Mouse (Mus musculus) limb, embryonic 12.5 days (tissue): ENCODE results near the gene Rab25. TPM values are rescaled to one million over a fixed set of nuclear protein-coding genes. Genes with fewer than 3 reads are reported as not detected.

ENCODE experiments used
- ATAC-seq: fragments of 200-750 bp; cut with Nextera tagmentation; 2 replicates; pipeline ENCODE4 v1.8.0; 2017; ENCODE audit warnings: low read depth, moderate TSS enrichment; ENCODE audit not compliant: insufficient number of reproducible peaks, insufficient read depth, low FRiP score, low TSS enrichment
- H3K27ac ChIP-seq: fragments of 300-500 bp; sonication (generic); 2 replicates; pipeline ENCODE4 v1.5.1; 2016; ENCODE audit warnings: mild to moderate bottlenecking, moderate library complexity
- H3K27me3 ChIP-seq: fragments of 300-500 bp; sonication (generic); 2 replicates; pipeline ENCODE4 v1.6.1; 2016; ENCODE audit warnings: mild to moderate bottlenecking, moderate library complexity
- H3K36me3 ChIP-seq: fragments of 300-500 bp; sonication (generic); 2 replicates; pipeline ENCODE4 v1.6.1; 2016; ENCODE audit warnings: mild to moderate bottlenecking, moderate library complexity
- H3K4me1 ChIP-seq: fragments of 300-500 bp; sonication (generic); replicated peaks from 2 replicates; pipeline ENCODE4 v1.6.1; 2016
- H3K4me2 ChIP-seq: fragments of 300-500 bp; sonication (generic); 2 replicates; pipeline ENCODE4 v1.6.1; 2016; ENCODE audit warnings: mild to moderate bottlenecking, moderate library complexity
- H3K4me3 ChIP-seq: fragments of 300-500 bp; sonication (generic); replicated peaks from 2 replicates; pipeline ENCODE4 v1.5.1; 2016; ENCODE audit warnings: mild to moderate bottlenecking
- H3K9ac ChIP-seq: fragments of 300-500 bp; sonication (generic); replicated peaks from 2 replicates; pipeline ENCODE4 v1.6.1; 2016; ENCODE audit warnings: mild to moderate bottlenecking, moderate library complexity
- H3K9me3 ChIP-seq: fragments of 300-500 bp; sonication (generic); 2 replicates; pipeline ENCODE4 v1.6.1; 2016; ENCODE audit warnings: mild to moderate bottlenecking, moderate library complexity
- WGBS: fragments of 180-500 bp; shearing (Covaris S2); methylation state at CpG from one replicate; pipeline ENCODE4 v1.1.7; 2016; 5-methylcytosine and 5-hydroxymethylcytosine counted together
- polyA plus RNA-seq: library from polyadenylated mRNA; unstranded; fragments of >200 nt; fragmentation: Nextera tagmentation; extraction: Ambion mirVana; gene quantifications from 2 replicates; pipeline ENCODE4 v1.2.1, GENCODE M21; 2016

The Rab25 gene
- polyA plus RNA-seq, 1 experiment from 2014 or later, result 2.6 TPM

DNA sequence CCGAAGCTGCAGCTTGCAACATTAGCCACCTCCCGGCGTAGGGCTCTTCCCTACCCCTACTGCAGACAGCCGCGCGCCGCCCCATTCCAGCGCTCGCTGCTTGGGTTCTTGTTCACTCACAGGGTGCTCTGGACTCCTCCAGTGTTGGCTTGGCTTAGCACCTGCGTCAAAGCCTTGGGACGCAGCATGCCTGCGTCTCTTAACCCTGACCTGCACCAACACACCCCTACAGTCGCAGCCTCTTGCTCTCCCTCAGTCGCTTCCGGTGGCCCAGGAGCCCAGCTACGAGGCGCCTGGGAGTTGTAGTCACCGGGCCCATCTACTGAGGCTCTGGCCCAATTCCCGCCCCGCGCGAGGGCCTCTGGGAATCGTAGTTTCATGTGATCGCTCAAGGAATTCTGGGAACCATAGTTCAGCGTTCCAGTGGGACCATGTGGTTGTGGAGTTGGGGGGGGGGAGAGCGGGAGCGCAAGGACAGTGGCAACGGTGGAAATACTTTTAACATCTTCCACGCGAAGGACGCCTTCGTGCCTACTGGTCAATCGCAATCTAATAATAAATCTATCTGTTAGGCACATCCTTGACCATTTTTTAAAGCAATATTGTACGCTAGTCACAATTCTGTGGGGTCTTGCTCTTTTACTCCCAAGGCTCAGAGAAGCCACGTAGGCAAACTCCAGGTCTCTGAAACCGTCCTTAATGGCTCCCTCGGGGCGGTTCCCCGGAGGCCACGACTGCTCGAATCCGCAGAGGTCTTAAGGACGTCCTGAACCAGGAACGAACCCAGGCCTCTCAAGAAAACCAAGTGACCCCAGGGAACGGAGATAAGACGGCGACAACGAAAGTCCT is 4.8 kb upstream of the Rab25 start, which contains the start of gene Lamtor2:
Gene Lamtor2 (minus strand): TSS at position 399 of the 849 bp plus-strand sequence.
- peak within 1 kb of the TSS; percentile 86 for H3K9ac ChIP-seq
- peak within 1 kb of the TSS; percentile 71 for H3K4me2 ChIP-seq
- H3K27ac ChIP-seq, result peak within 1 kb of the TSS; percentile 95
- H3K4me3 ChIP-seq, result peak within 1 kb of the TSS; percentile 86
- H3K4me1 ChIP-seq, result peaks cover 22% of the 10 kb centered on the region
- peak; percentile 90 for ATAC-seq
- under 1% methylated on average over 48 of the region's 48 CpGs for WGBS
- H3K27me3 ChIP-seq, result no peaks in the 10 kb centered on the region
- H3K9me3 ChIP-seq, result no peaks in the 10 kb centered on the region
- H3K36me3 ChIP-seq, result peaks cover 26% of the 10 kb centered on the region

DNA sequence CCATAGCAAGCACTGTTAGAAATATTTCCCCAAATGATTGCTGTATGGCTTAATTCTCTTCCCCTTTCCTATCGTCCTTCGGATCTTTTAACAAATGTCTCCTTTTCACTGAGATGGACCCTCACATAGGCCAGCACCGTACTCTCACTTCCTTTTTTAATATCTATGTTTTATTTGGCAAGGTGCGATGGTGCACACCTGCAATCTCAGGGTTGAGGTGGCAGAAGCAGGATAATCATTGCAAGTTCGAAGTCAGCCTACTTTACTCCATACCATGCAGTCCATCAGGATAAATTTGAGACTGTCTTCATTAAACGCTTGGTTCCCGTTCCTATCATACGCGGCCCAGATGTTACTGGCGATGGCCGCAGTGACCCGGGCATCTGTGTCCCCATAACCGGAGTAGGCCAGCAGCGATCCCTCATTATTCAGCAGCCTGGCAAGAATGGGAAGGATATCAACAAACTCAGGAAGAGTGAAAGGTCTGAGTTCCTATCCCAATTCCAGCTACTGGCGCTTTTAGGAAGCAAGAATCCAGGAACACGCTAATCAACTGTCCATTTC is 4.1 kb upstream of the Rab25 start:
- peak overlapping the region; percentile 60 for H3K9ac ChIP-seq
- H3K4me1 ChIP-seq, result peaks cover 22% of the 10 kb centered on the region
- peak overlapping the region; percentile 71 for H3K4me2 ChIP-seq
- WGBS, result 24% methylated on average over 16 of the region's 16 CpGs
- no peaks in the 10 kb centered on the region for H3K27me3 ChIP-seq
- H3K36me3 ChIP-seq, result peaks cover 19% of the 10 kb centered on the region
- no peak for ATAC-seq
- H3K4me3 ChIP-seq, result peak overlapping the region; percentile 86
- peak overlapping the region; percentile 74 for H3K27ac ChIP-seq
- no peaks in the 10 kb centered on the region for H3K9me3 ChIP-seq

DNA sequence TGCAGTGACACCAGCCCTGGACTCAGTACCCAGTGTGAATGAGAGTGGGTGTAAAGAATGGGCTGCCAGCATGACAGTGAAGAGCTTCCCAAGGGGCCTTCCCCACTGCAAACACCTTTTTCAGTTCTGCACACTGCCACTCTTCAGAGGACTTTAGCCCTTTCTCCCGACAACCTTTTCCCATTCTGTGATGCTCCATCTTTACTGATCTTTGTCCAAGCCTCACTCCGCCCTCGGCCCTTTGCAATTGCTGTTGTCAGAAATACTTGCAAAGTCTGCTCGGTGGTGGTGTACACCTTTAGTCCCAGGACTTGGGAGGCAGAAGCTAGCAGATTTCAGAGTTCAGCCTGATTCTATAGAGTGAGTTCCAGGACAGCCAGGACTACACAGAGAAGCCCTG is 3.5 kb upstream of the Rab25 start:
- 0 out of 2 replicates have a peak overlapping the region, but pooled peaks have one; percentile 17 for H3K27ac ChIP-seq
- H3K4me2 ChIP-seq, result peak overlapping the region; percentile 71
- no peaks in the 10 kb centered on the region for H3K9me3 ChIP-seq
- H3K9ac ChIP-seq, result peak overlapping the region; percentile 60; the same call in 1 of the 2 replicates
- no peak for ATAC-seq
- WGBS, result 90% methylated on average over 4 of the region's 4 CpGs
- peaks cover 13% of the 10 kb centered on the region for H3K36me3 ChIP-seq
- H3K4me1 ChIP-seq, result peaks cover 22% of the 10 kb centered on the region
- no peaks in the 10 kb centered on the region for H3K27me3 ChIP-seq
- peak overlapping the region; percentile 86 for H3K4me3 ChIP-seq

DNA sequence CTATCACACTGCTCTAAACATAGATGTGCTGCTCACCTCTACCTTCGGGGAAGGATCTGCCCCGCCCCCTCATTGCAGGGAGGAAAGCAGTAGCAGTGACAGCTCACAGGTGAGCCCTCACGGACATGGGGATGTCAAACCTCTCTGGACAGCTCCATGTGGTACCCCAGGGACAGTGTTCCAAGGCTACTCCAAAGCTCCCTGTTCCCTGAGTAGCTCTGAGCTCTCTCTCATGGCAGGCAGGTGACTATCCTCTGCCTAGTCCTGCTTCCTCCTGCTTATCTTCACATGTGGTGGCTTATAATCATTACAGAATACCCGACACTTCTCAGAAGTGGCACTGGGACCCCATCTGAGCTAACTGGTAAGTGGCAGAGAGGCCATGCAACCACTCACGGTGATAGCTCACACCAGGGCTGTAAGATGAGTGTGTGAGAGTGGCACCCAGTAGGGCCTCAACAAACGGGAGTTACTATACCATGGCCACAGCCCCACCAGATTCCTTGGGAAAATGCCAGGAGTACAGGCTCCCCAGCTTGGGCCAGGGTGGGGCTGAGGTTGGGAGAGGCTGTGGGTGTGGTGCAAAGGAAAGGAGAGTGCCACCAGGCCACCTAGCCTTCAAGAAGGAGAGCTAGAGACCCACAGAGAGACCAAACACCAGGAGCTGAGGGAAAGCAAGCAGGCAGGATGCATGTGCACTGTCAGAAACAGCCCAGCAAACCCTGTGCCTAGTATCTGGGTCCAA is 1.3 kb downstream of the Rab25 start:
- WGBS, result 72% methylated on average over 6 of the region's 6 CpGs
- H3K27me3 ChIP-seq, result no peaks in the 10 kb centered on the region
- no peak overlapping the region for H3K4me3 ChIP-seq
- H3K4me2 ChIP-seq, result no peak overlapping the region
- H3K4me1 ChIP-seq, result peaks cover 15% of the 10 kb centered on the region
- ATAC-seq, result no peak
- no peak overlapping the region for H3K9ac ChIP-seq
- H3K27ac ChIP-seq, result no peak overlapping the region
- no peaks in the 10 kb centered on the region for H3K36me3 ChIP-seq
- H3K9me3 ChIP-seq, result no peaks in the 10 kb centered on the region

DNA sequence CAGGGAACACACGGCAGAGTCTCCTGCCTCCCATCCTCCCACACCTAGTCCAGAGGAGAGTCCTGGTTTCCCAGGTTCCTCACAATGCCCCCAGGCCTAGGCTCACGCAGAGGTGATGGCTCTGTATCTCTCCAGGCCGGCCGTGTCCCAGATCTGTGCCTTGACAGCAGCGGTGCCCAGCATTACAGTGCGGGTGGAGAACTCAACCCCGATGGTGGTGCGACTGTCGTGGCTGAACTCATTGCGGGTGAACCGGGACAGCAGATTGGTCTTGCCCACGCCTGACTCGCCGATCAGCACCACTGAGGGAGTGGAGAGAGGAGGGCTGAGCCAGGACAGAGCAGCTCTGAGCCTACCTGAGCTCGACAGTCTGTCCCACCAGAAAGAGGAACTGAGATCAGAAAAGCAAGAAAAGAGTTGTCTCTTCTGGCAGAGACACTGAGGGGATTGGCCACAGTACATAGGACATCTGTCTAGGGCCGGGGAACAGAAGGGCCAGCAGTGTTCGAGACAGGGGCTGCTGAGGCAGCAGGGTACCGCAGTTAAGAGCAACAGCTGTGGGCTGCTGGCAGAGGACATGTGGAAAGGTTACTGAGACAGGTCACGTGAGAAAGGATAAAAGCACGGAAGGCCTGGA is 3.0 kb downstream of the Rab25 start:
- 52% methylated on average over 20 of the region's 20 CpGs for WGBS
- ATAC-seq, result no peak
- H3K27ac ChIP-seq, result peak overlapping the region; percentile 5; the same call in 1 of the 2 replicates
- no peak overlapping the region; the same call in 1 of the 2 replicates for H3K9ac ChIP-seq
- no peak overlapping the region for H3K4me2 ChIP-seq
- peaks cover 10% of the 10 kb centered on the region for H3K4me1 ChIP-seq
- H3K9me3 ChIP-seq, result no peaks in the 10 kb centered on the region
- H3K36me3 ChIP-seq, result peaks cover 18% of the 10 kb centered on the region
- H3K27me3 ChIP-seq, result no peaks in the 10 kb centered on the region
- no peak overlapping the region for H3K4me3 ChIP-seq

DNA sequence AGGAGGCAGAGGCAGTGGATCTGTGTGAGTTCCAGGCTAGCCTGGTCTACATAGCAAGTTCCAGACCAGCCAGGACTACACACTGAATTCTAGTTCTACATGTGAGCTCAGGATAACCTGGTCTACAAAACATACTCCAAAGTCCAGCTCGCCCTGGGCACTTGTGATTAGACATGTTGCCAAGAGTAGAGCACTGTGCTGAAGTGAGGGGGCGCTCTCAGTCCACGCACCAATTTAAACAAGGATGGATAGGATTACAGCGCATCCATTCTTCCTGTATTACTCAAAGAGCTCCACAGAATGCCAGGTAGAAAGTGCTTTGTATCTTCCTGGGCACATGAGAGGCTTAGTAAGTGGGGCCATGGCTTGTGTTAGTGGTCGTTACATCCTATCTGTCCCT is 3.6 kb downstream of the Rab25 start:
- Histone ChIP-seq H3K27ac (no peak overlapping the region), H3K4me3 (no peak overlapping the region), H3K9ac (no peak overlapping the region), H3K4me2 (no peak overlapping the region), H3K27me3 (no peaks in the 10 kb centered on the region), H3K36me3 (peaks cover 23% of the 10 kb centered on the region), H3K4me1 (peaks cover 13% of the 10 kb centered on the region), H3K9me3 (no peaks in the 10 kb centered on the region)
- no peak for ATAC-seq
- 41% methylated on average over 5 of the region's 5 CpGs for WGBS

DNA sequence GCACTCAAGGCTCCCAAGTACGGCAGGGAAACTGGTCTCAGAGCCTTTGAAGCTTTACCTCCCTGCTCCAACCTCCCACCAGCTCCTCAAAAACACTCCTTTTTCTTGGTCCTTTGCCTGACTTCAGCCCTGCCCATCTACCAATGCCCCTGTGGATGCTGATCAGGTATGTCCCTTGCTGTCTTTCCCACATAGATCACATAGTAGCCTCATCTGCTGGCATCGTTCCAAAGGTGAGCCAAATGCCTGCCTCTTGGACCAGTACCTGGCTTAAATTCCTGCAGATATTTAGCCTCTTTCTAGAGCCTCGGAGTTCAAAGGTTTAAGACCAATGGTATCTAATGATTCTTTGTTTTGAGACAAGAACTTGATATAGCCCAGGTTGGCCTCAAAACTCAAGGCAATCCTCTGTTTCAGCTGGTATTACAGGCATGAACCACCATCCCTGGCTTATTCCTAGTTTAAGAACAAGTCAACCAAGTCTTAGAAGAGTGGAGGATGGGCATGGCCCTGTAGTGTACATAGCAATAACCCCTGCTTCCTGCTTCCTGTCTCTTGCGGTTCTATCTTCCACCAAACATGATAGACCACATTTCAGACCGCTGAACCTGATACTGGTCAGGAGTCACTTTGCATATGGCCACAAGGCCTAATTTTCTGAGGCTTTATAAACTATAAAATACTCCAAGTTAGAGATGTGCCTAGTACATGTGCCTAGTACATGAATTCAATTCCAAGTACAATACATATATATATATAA is 4.3 kb downstream of the Rab25 start:
- Histone ChIP-seq H3K9ac (no peak overlapping the region), H3K36me3 (peaks cover 27% of the 10 kb centered on the region), H3K27me3 (no peaks in the 10 kb centered on the region), H3K4me2 (no peak overlapping the region), H3K4me3 (no peak overlapping the region), H3K27ac (no peak overlapping the region), H3K9me3 (no peaks in the 10 kb centered on the region), H3K4me1 (peaks cover 17% of the 10 kb centered on the region)
- WGBS, result 70% methylated on average over 5 of the region's 5 CpGs
- no peak for ATAC-seq

DNA sequence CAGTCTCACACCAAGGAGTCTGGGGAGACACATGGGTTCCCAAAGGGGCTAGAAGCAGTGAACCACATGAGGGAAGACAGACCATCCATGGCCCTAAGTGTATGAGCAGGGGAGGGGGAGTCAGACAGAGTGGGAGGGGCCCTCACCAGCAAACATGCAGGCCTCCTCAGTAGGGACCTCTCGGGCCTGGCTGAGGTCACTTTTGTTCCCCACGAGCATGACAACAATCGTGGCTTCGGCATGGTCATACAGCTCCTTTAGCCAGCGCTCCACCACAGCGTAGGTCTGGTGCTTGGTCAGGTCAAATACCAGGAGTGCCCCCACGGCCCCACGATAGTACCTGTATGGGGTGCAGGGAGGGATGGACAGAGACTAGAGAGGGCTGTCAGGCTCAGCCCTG is 4.9 kb downstream of the Rab25 start:
- H3K27ac ChIP-seq, result 0 out of 2 replicates have a peak overlapping the region, but pooled peaks have one; percentile 17
- H3K36me3 ChIP-seq, result peaks cover 34% of the 10 kb centered on the region
- H3K4me3 ChIP-seq, result no peak overlapping the region
- no peaks in the 10 kb centered on the region for H3K9me3 ChIP-seq
- H3K9ac ChIP-seq, result no peak overlapping the region
- H3K27me3 ChIP-seq, result no peaks in the 10 kb centered on the region
- H3K4me2 ChIP-seq, result no peak overlapping the region
- H3K4me1 ChIP-seq, result peaks cover 24% of the 10 kb centered on the region
- 82% methylated on average over 8 of the region's 8 CpGs for WGBS
- ATAC-seq, result no peak

DNA sequence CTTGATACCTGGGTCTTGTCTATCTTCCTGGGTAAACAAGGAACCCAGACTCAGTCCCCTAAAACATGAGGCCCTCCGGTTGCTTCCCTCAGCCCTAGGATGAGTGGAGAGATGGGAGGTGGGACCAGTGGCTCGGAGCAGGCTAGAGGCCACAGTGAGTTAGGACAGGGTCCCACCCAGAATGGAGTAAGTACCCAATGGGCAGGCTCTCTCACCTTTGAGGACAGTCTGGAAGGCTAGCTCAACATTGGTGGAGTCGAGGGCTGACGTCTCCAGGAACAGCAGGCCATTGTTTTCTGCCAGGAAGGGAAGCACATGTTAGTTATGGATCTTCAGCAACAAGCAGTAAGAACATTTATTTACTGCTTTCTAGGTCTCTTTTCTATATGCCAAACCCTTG is 5.6 kb downstream of the Rab25 start:
- Histone ChIP-seq H3K9me3 (no peaks in the 10 kb centered on the region), H3K27ac (peak overlapping the region; percentile 53; the same call in 1 of the 2 replicates), H3K36me3 (peaks cover 41% of the 10 kb centered on the region), H3K4me2 (no peak overlapping the region), H3K4me1 (peaks cover 28% of the 10 kb centered on the region), H3K4me3 (no peak overlapping the region), H3K9ac (no peak overlapping the region), H3K27me3 (no peaks in the 10 kb centered on the region)
- 66% methylated on average over 4 of the region's 4 CpGs for WGBS
- ATAC-seq, result no peak

DNA sequence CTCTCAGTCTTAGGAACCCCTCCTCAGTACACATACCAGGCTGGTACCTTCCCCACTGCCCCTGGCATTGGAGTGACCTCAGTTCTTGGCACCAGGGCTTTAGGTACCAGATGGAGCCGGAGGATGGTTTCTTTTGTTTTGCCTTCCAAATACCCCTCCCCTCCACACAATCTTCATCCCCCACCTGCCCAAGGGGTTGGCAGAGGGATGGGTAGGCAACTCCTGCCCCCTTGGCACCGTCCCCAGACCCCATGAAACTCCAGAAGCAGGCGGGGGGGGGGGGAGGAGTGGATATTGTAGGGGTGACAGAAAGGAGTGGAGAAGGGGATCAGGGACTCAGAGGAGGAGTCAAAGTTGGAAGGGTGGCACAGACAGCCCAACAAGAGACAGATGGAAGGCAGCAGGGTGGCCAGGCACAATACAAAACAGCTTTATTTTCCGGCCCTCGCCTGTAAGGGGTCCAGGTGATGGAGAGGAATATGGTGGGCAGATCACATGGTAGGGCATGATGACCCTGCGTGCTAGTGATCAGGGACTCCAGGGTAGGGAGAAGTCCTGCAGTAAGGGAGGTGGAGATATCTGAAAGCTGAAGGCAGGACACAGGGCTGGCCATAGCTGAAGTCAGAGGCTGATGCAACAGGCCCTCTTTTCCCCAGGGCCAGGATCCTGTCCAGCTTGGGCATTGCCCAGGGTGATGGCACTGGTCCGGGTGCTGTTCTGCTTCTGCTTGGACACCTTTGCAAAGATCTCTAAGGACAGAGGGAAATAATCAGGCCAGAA is 6.3 kb downstream of the Rab25 start:
- no peak overlapping the region for H3K9ac ChIP-seq
- no peak overlapping the region for H3K4me3 ChIP-seq
- peaks cover 47% of the 10 kb centered on the region for H3K36me3 ChIP-seq
- 74% methylated on average over 7 of the region's 7 CpGs for WGBS
- H3K4me2 ChIP-seq, result no peak overlapping the region
- H3K27ac ChIP-seq, result peak overlapping the region; percentile 53; the same call in 1 of the 2 replicates
- ATAC-seq, result no peak
- H3K4me1 ChIP-seq, result peaks cover 35% of the 10 kb centered on the region
- no peaks in the 10 kb centered on the region for H3K27me3 ChIP-seq
- no peaks in the 10 kb centered on the region for H3K9me3 ChIP-seq
